Mouse (Mus musculus): ENCODE measurements around the gene Mmaa. TPM values are rescaled to one million over a fixed set of nuclear protein-coding genes. Genes with fewer than 3 reads are reported as not detected.

Mmaa gene
- total RNA-seq, 2 experiments from 2014 or later = 4.3 to 10.7 TPM

GRCm38 (mm10) chr8:79227916-79228315 is 66.8 kb downstream of the Mmaa start:
- no peak for ATAC-seq (replicated peaks; ENCODE audit: low FRiP score, low TSS enrichment, poor library complexity, severe bottlenecking)

DNA sequence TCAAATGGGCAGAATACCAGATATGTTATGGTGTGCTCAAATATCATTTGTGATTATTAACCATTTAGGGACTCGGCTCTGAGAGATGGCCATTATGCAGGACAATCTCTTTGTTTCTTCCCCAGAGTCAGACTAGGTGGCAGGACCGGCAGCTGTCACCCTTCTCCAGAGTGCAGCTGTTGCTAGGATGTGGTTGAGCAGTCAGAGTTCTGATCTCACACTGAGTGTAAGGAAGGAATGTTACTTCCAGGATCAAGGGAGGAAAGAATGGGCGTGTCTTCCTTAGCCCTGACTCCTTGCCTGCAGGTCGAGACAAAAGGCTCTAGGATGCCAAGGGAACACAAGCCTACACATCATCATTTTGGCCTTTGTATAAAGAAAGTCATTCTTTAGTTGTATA is 67.5 kb downstream of the Mmaa start:
- ATAC-seq (replicated peaks; ENCODE audit: low FRiP score, low TSS enrichment, poor library complexity, severe bottlenecking) = no peak

GRCm38 (mm10) chr8:79226046-79226445 is 68.7 kb downstream of the Mmaa start:
- ATAC-seq (replicated peaks; ENCODE audit: low FRiP score, low TSS enrichment, poor library complexity, severe bottlenecking) = no peak

- ATAC-seq (replicated peaks; ENCODE audit: low FRiP score, low TSS enrichment, poor library complexity, severe bottlenecking) = no peak
These were observed 69.2 kb downstream of the Mmaa start for GRCm38 (mm10) chr8:79225586-79225985.

GRCm38 (mm10) chr8:79224363-79224762 is 70.4 kb downstream of the Mmaa start:
- no peak for ATAC-seq (replicated peaks; ENCODE audit: low FRiP score, low TSS enrichment, poor library complexity, severe bottlenecking)

GRCm38 (mm10) chr8:79222752-79223141 is 72.0 kb downstream of the Mmaa start:
- no peak for ATAC-seq (replicated peaks; ENCODE audit: low FRiP score, low TSS enrichment, poor library complexity, severe bottlenecking)

- ATAC-seq (replicated peaks; ENCODE audit: low FRiP score, low TSS enrichment, poor library complexity, severe bottlenecking) = no peak
These were observed 72.5 kb downstream of the Mmaa start for GRCm38 (mm10) chr8:79222106-79222751.

Other genes starting within 250 kb of the Mmaa start
- gene 1700011L22Rik, start 46.4 kb downstream of the Mmaa start, total RNA-seq (2014; fragmentation: Nextera tagmentation) = not detected in 2 replicates
- gene 1700011L22Rik, start 46.4 kb downstream of the Mmaa start, total RNA-seq (2017) = 2.9 TPM in 1 of 2 replicates, not detected in the other
- gene Smad1, start 104.6 kb upstream of the Mmaa start, total RNA-seq (2014; fragmentation: Nextera tagmentation) = 4.2 and 5.1 TPM in 2 replicates
- gene Smad1, start 104.6 kb upstream of the Mmaa start, total RNA-seq (2017) = 1.8 and 8.9 TPM in 2 replicates